Mouse (Mus musculus) layer of hippocampus, postnatal 14 days (tissue): ENCODE results near the gene Abca4. TPM values are rescaled to one million over a fixed set of nuclear protein-coding genes. Genes with fewer than 3 reads are reported as not detected.
"Not testable (repeated sequence)": the region's sequence is repeated elsewhere in the genome, so short reads cannot be mapped to it uniquely, and the experiment has no call there.

Experiments used
- DNase-seq, 2 experiments: peaks; one replicate each; pipeline ENCODE4 v3.0.0; 2021 to 2022; ENCODE audit warnings: low spot score in 2 of 2, mixed read lengths in 1 of 2
- total RNA-seq, 2 experiments: library from RNA; stranded (reverse); gene quantifications; 2 replicates each; pipeline ENCODE4 v1.2.3; 2021

The Abca4 gene
- total RNA-seq, 2 experiments from 2014 or later, result 2.6 to 6.6 TPM

GRCm38 (mm10) chr3:122210846-122211245 lies 166.6 kb downstream of the Abca4 start:
- no peak for DNase-seq

DNA sequence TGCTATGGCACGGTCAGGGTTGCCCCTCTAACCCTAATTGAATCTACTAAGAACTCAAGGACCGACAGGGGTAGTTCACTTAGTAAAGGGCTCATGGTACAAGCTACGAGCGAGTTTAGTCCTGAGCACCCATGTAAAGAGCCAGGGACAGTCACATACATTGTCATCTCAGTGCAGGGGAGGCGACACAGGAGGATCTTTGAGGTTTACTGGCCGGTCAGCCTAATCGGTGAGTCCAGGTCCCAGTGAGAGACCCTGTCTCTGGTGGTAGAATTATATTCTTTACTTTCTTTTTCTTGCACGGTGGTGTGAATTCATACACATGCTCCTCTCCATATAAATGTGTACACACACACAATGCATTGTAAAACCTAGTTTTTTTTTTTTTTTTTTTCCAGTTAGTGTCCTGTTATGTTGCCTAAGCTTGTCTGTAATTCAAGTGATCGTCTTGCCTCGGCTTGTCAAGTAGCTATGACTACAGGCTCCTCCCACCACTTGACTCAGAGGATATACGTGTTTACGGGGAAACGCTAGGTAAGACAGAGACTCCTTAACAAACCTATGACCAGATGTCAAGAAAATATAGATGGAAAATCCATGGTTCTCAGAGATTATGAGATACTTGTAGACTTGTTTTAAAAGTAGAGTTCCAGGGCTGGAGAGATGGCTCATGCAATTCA lies 167.3 kb downstream of the Abca4 start:
- DNase-seq, result no peak

DNA sequence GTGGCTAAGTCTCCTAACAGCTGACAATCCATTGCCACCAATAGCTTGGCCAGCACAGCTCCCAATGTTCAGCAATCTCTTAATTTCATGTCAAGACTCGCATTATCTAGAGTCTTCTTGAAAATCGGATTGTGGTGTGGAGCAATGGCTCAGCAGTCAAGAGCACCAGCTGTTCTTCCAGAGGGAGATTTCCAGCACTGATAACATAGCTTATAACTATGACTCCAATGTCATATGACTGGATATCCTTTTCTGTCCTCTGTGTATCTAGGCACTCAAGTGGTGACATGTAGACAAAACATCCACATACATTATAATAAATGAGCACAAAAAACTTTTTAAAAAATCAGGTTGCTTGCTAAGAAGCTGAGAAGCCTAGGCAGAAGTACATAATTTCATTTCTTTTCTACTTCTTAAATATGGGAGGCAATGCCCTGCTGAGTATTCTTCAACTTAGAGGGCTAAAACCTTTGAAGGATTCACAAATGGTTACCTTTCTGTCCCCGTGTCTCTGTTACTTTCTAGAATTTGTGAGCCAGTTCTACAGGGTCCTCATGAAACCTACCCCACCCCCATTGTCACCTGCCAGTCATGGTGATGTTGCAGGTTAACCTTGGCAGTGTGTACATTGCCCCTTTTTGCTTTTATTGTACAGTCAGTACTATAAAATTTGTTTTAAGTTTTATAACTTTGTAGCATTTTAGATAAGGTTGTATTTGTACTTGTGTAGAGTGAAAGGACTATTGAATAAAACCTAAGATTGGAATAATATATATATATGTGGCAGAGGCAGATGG lies 177.2 kb downstream of the Abca4 start:
- no peak for DNase-seq

DNA sequence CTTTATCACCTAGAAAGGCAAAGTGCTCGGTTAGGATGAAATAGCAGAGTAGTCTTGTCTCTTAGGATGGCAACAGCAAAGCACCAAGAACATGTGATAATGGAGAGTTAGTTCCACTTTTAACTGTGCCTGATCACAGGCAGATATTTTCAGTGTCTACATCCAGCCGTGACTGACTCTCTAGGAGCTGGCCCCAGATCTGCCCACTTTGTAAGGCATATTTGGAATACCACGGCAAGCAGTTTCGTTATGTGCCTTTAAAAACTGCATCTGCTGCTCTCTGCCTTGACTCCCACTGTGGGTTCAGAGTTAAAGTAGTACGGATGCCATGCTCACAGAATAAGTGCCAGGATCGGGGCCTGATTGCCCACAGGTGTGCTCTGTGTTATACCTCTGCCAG lies 182.7 kb downstream of the Abca4 start:
- not testable (repeated sequence) for DNase-seq

Other genes starting within 250 kb of the Abca4 start
- 10 to 100 TPM; 73.4 to 74.2 TPM for gene Abcd3, start 229.1 kb upstream of the Abca4 start, total RNA-seq
- gene Arhgap29, start 91.9 kb upstream of the Abca4 start, total RNA-seq, result 10 to 100 TPM; 17.5 to 22.6 TPM
- 10 to 100 TPM; 56.9 to 58.0 TPM for gene Gclm, start 201.1 kb downstream of the Abca4 start, total RNA-seq
- 10 to 100 TPM; 24.3 to 30.0 TPM for gene Dnttip2, start 229.9 kb downstream of the Abca4 start, total RNA-seq
- 10 to 100 TPM; 10.3 to 11.0 TPM for gene Bcar3, start 249.7 kb downstream of the Abca4 start, total RNA-seq